Mouse (Mus musculus) cortical plate, adult 2 months (tissue): ENCODE measurements around the gene Nlrc5.

Source experiments
- CTCF ChIP-seq: fragments of 200-500 bp; IDR thresholded peaks from 2 replicates; pipeline ENCODE4 v1.5.1; 2011; ENCODE audit warnings: mild to moderate bottlenecking, control low read depth, low read length; ENCODE audit not compliant: insufficient read depth; ENCODE audit errors: extremely low read depth
- POLR2A ChIP-seq: fragments of 200-500 bp; IDR thresholded peaks from 2 replicates; pipeline ENCODE4 v1.6.1; 2011; ENCODE audit warnings: mild to moderate bottlenecking, low read length, control low read depth; ENCODE audit not compliant: insufficient read depth; ENCODE audit errors: extremely low read depth

DNA sequence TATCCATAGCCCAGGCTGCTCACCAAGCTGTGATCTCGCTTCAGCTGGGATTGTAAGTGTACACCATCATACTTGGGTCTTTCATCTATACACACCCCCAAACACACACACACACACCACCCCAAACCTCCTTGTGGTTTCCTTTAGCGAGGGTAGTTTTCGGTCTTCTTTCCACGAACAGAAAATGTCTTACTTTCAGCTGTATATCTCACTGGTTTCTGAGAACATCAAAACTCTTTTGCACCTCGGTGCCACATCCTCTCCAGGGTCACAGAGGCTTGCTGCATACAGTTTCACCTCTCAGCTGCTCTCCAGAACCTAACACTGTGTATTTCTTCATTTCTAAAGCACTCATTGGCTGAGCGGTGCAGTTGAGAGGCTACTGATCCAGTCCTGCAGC, 20.6 kb upstream of the Nlrc5 start:
- TF ChIP-seq POLR2A (no peak), CTCF (no peak)
